Mouse (Mus musculus): Measurements from ENCODE around the gene Cpm. TPM values are rescaled to one million over a fixed set of nuclear protein-coding genes. Genes with fewer than 3 reads are reported as not detected.
"Not testable (repeated sequence)": the region's sequence is repeated elsewhere in the genome, so short reads cannot be mapped to it uniquely, and the experiment has no call there.

Gene Cpm
- polyA plus RNA-seq, 2 experiments from 2014 or later, result 26.0 to 26.2 TPM

- no peak for ATAC-seq
These were observed 35.4 kb upstream of the Cpm start for GRCm38 (mm10) chr10:117593857-117594256.

GRCm38 (mm10) chr10:117594291-117594850 is 34.9 kb upstream of the Cpm start:
- no peak for ATAC-seq

GRCm38 (mm10) chr10:117594913-117595312 is 34.4 kb upstream of the Cpm start:
- no peak for ATAC-seq

GRCm38 (mm10) chr10:117595442-117596164 is 33.7 kb upstream of the Cpm start:
- no peak for ATAC-seq

- ATAC-seq, result no peak
These were observed 33.0 kb upstream of the Cpm start for GRCm38 (mm10) chr10:117596165-117596735.

GRCm38 (mm10) chr10:117596771-117597324 is 32.5 kb upstream of the Cpm start:
- no peak for ATAC-seq

- not testable (repeated sequence) for ATAC-seq
These were observed 31.7 kb upstream of the Cpm start for GRCm38 (mm10) chr10:117597371-117598265.

- no peak for ATAC-seq
These were observed 30.9 kb upstream of the Cpm start for GRCm38 (mm10) chr10:117598266-117598950.

GRCm38 (mm10) chr10:117598951-117599572 is 30.2 kb upstream of the Cpm start:
- ATAC-seq, result not testable (repeated sequence)

GRCm38 (mm10) chr10:117601146-117602035 is 27.9 kb upstream of the Cpm start:
- no peak for ATAC-seq

- ATAC-seq, result no peak
These were observed 26.8 kb upstream of the Cpm start for GRCm38 (mm10) chr10:117602325-117603129.

- ATAC-seq, result no peak
These were observed 26.0 kb upstream of the Cpm start for GRCm38 (mm10) chr10:117603130-117603833.

GRCm38 (mm10) chr10:117603834-117604623 is 25.3 kb upstream of the Cpm start:
- ATAC-seq, result no peak

GRCm38 (mm10) chr10:117604624-117605282 is 24.5 kb upstream of the Cpm start:
- no peak for ATAC-seq

- no peak for ATAC-seq
These were observed 23.7 kb upstream of the Cpm start for GRCm38 (mm10) chr10:117605283-117606243.

- ATAC-seq, result no peak
These were observed 22.9 kb upstream of the Cpm start for GRCm38 (mm10) chr10:117606423-117606822.
